Comparison of ENCODE assay signal across 8 mouse cellular contexts in the genomic region with DNA sequence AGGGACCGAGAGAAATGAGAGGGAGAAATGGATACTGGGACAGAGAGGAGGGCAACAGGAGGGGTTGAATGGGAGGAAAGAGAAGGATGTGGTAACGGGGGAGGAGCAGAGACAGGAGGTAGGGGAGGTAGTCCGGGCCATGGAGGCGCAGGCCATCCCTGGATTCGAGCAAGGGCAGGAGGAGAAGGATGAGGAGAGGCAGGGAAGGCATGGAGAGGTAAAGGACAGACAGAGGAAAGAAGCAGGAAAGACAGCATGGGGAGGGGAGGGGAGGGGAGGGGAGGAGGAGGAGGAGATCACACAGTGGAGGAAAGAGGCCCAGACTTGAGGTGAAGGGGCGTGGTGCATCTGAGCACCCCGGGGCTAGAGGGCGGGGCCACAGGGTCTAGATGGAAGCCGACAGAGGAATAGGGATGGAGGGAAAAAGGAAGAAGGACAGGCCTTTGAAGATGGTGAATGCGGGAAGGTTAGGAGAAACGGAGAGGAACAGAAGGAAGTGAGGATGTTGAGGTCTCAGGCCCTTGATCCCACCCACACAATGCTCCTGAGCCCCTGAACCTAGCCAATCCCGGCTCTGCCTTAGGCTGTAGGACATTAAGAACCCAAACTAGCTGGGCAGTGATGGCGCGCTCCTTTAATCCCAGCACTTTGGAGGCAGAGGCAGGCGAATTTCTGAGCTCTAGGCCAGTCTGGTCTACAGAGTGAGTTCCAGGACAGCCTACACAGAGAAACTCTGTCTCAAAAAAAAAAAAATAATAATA. TPM values are rescaled to one million over a fixed set of nuclear protein-coding genes. Genes with fewer than 3 reads are reported as not detected.
DNase-seq lines count a peak whose midpoint lies in the region; ATAC-seq lines count a peak whose summit lies in the region.

Gene Btbd2 (minus strand): TSS at position 209 of the 761 bp plus-strand sequence.

- H3K9ac ChIP-seq in embryonic facial prominence, embryonic 11.5 days (replicated peaks; ENCODE audit: low read length) = peak within 1 kb of the TSS; percentile 96
- peak within 1 kb of the TSS; percentile 96 for H3K9ac ChIP-seq in heart, embryonic 11.5 days (ENCODE audit: low read depth, low read length)

- H3K4me2 ChIP-seq in embryonic facial prominence, embryonic 11.5 days (ENCODE audit: low read depth, low read length) = peak within 1 kb of the TSS; percentile 88
- H3K4me2 ChIP-seq in heart, embryonic 11.5 days = peak within 1 kb of the TSS; percentile 87

- no peaks in the 10 kb centered on the region for H3K36me3 ChIP-seq in embryonic facial prominence, embryonic 11.5 days (replicated peaks; ENCODE audit: control insufficient read depth, insufficient read depth, low read depth, low read length)
- H3K36me3 ChIP-seq in heart, embryonic 11.5 days (ENCODE audit: control insufficient read depth, insufficient read depth, low read length) = no peaks in the 10 kb centered on the region

- no peak; the same call in 1 of the 2 replicates for ATAC-seq in embryonic facial prominence, embryonic 11.5 days (replicated peaks; ENCODE audit: insufficient number of reproducible peaks, low FRiP score, low TSS enrichment, low read depth)
- 0 out of 2 replicates have a peak, but pooled peaks have one; percentile 1 for ATAC-seq in heart, embryonic 11.5 days (replicated peaks; ENCODE audit: insufficient number of reproducible peaks, low FRiP score, low TSS enrichment)

- no peak for DNase-seq in thymus, postnatal 0 days (ENCODE audit: low spot score)
- no peak for DNase-seq in thymus, postnatal 10 days (ENCODE audit: low spot score in 2 of 2)
- no peak for DNase-seq in embryonic facial prominence, embryonic 11.5 days (ENCODE audit: low spot score)
- DNase-seq in kidney, postnatal 25 days = peak; percentile 53 to 77
- peak; percentile 45 for DNase-seq in lung, postnatal 10 days
- DNase-seq in ovary, postnatal 10 days (ENCODE audit: low spot score) = no peak
- no peak for DNase-seq in right cerebral cortex, postnatal 36 days (ENCODE audit: low spot score in 2 of 2)

- H3K9me3 ChIP-seq in embryonic facial prominence, embryonic 11.5 days (replicated peaks; ENCODE audit: control insufficient read depth, low read length) = no peaks in the 10 kb centered on the region
- no peaks in the 10 kb centered on the region for H3K9me3 ChIP-seq in heart, embryonic 11.5 days (replicated peaks; ENCODE audit: control insufficient read depth, low read length)

- H3K4me3 ChIP-seq in embryonic facial prominence, embryonic 11.5 days (ENCODE audit: low read depth, low read length) = peak within 1 kb of the TSS; percentile 93
- H3K4me3 ChIP-seq in heart, embryonic 11.5 days (ENCODE audit: low read depth, low read length) = peak within 1 kb of the TSS; percentile 94

- peaks cover 2% of the 10 kb centered on the region; the same call in 1 of the 2 replicates for H3K4me1 ChIP-seq in embryonic facial prominence, embryonic 11.5 days (ENCODE audit: control insufficient read depth, insufficient read depth, low read length)
- H3K4me1 ChIP-seq in heart, embryonic 11.5 days (ENCODE audit: control insufficient read depth, insufficient read depth, low read length) = peaks cover 20% of the 10 kb centered on the region

- no peaks in the 10 kb centered on the region for H3K27me3 ChIP-seq in embryonic facial prominence, embryonic 11.5 days (ENCODE audit: control insufficient read depth, insufficient read depth, low read length)
- no peaks in the 10 kb centered on the region for H3K27me3 ChIP-seq in heart, embryonic 11.5 days (ENCODE audit: control insufficient read depth, insufficient read depth, low read length)

- 16% methylated on average over 15 of the region's 15 CpGs for WGBS in embryonic facial prominence, embryonic 11.5 days
- WGBS in heart, embryonic 11.5 days (ENCODE audit: insufficient replicate concordance) = 23% methylated on average over 15 of the region's 15 CpGs

- H3K27ac ChIP-seq in embryonic facial prominence, embryonic 11.5 days (replicated peaks; ENCODE audit: low read depth, low read length) = peak within 1 kb of the TSS; percentile 83
- peak within 1 kb of the TSS; percentile 86 for H3K27ac ChIP-seq in heart, embryonic 11.5 days (ENCODE audit: low read depth, low read length)

RNA-seq across cellular contexts. Expression of gene Btbd2, which starts in this region (rescaled TPM):
- 31.6 and 31.9 TPM in 2 replicates for polyA plus RNA-seq in thymus, postnatal 0 days (2015; fragmentation: Nextera tagmentation; extraction: Ambion mirVana)
- 53.5 and 56.3 TPM in 2 replicates for polyA plus RNA-seq in embryonic facial prominence, embryonic 11.5 days (2014; fragmentation: Nextera tagmentation; extraction: Ambion mirVana)
- polyA plus RNA-seq in heart, embryonic 11.5 days (2014; fragmentation: Nextera tagmentation; extraction: Ambion mirVana) = 37.6 and 47.0 TPM in 2 replicates

Comparison
In these comparisons a context has a peak if more than half of its experiments do, and no peak if none do; other contexts are left out.
1. DNase-seq: peak in kidney, postnatal 25 days (2 of 2) and lung, postnatal 10 days (single experiment); none in thymus, postnatal 0 days (single experiment), thymus, postnatal 10 days (0 of 2), embryonic facial prominence, embryonic 11.5 days (single experiment), ovary, postnatal 10 days (single experiment) and right cerebral cortex, postnatal 36 days (0 of 2).